Mouse (Mus musculus) liver, embryonic 11.5 days (tissue): Measurements from ENCODE around the gene Zfp292. TPM values are rescaled to one million over a fixed set of nuclear protein-coding genes. Genes with fewer than 3 reads are reported as not detected.
A peak's percentile ranks its signal among the peaks of the same experiment; 100 is the strongest.
"Not testable (repeated sequence)": the region's sequence is repeated elsewhere in the genome, so short reads cannot be mapped to it uniquely, and the experiment has no call there.

ENCODE experiments used
- ATAC-seq: fragments of 200-750 bp; cut with Nextera tagmentation; replicated peaks from 2 replicates; pipeline ENCODE4 v1.8.0; 2017; ENCODE audit warnings: moderate number of reproducible peaks, mild to moderate bottlenecking, moderate TSS enrichment, moderate library complexity; ENCODE audit not compliant: low FRiP score
- DNase-seq: peaks from one replicate; pipeline ENCODE4 v3.0.0-alpha.2; 2017; ENCODE audit warnings: low spot score
- H3K27ac ChIP-seq: fragments of 300-500 bp; sonication (generic); 2 replicates; pipeline ENCODE4 v1.5.1; 2014; ENCODE audit warnings: mild to moderate bottlenecking, low read depth, low read length, control low read depth
- H3K27me3 ChIP-seq: fragments of 300-500 bp; sonication (generic); replicated peaks from 2 replicates; pipeline ENCODE4 v1.6.1; 2014; ENCODE audit warnings: low read length, mixed read lengths; ENCODE audit not compliant: control insufficient read depth, insufficient read depth
- H3K36me3 ChIP-seq: fragments of 300-500 bp; sonication (generic); 2 replicates; pipeline ENCODE4 v1.6.1; 2014; ENCODE audit warnings: mild to moderate bottlenecking, low read length, moderate library complexity, mixed read lengths; ENCODE audit not compliant: control insufficient read depth, insufficient read depth
- H3K4me1 ChIP-seq: fragments of 300-500 bp; sonication (generic); replicated peaks from 2 replicates; pipeline ENCODE4 v1.6.1; 2014; ENCODE audit warnings: low read length, mixed read lengths; ENCODE audit not compliant: control insufficient read depth, insufficient read depth
- H3K4me2 ChIP-seq: fragments of 300-500 bp; sonication (generic); 2 replicates; pipeline ENCODE4 v1.6.1; 2014; ENCODE audit warnings: mild to moderate bottlenecking, control low read depth, moderate library complexity
- H3K4me3 ChIP-seq: fragments of 300-500 bp; sonication (generic); 2 replicates; pipeline ENCODE4 v1.5.1; 2014; ENCODE audit warnings: low read depth, low read length, control low read depth
- H3K9ac ChIP-seq: fragments of 300-500 bp; sonication (generic); 2 replicates; pipeline ENCODE4 v1.6.1; 2014; ENCODE audit warnings: low read depth, low read length, control low read depth
- H3K9me3 ChIP-seq: fragments of 300-500 bp; sonication (generic); 2 replicates; pipeline ENCODE4 v1.6.1; 2016; ENCODE audit warnings: low read length, inconsistent platforms, mixed read lengths; ENCODE audit not compliant: control insufficient read depth
- WGBS: fragments of 180-500 bp; shearing (Covaris S2); extraction: QIAGEN DNeasy Blood & Tissue Kit; methylation state at CpG from one replicate; pipeline ENCODE4 v1.1.7; 2014; 5-methylcytosine and 5-hydroxymethylcytosine counted together
- polyA plus RNA-seq: library from polyadenylated mRNA; unstranded; fragments of >200 nt; fragmentation: Nextera tagmentation; extraction: Ambion mirVana; gene quantifications from 2 replicates; pipeline ENCODE4 v1.2.1, GENCODE M21; 2014

The Zfp292 gene
- polyA plus RNA-seq, 1 experiment from 2014 or later = 16.8 TPM

DNA sequence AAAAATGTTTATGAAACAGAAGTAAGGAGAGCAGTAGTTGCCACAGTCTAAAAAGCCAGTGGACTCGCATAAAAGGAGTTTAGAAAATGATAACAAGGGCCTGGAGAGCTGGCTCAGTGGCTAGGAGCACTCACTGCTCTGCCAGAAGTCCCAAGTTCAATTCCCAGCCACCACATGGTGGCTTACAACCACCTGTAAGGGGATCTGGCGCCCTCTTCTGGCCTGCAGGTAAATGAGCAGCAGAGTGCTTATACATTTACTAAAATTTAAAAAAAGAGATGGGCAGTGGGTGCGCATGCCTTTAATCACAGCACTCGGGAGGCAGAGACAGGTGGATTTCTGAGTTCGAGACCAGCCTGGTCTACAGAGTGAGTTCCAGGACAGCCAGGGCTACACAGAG is 22.6 kb upstream of the Zfp292 start:
- H3K9ac ChIP-seq = no peak overlapping the region

DNA sequence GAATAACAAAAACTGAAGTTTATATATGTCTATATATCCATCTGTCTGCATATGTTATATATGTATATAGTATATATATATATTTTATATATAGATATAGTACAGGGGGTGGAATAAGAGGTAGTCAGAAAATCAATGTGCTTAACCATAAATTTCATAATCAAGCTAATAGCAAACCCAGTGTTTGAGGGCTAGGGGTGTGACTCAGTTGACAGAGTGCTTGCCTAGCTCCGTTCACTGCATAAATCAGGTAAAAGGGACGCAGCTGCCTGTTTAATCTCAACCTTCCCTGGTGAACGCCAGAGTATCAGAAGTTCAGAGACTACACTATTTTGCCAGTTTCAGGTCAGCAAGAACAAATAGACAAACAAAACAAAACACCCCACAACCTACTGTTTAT is 18.8 kb upstream of the Zfp292 start:
- not testable (repeated sequence) for H3K9ac ChIP-seq, H3K4me2 ChIP-seq, H3K4me1 ChIP-seq, H3K27ac ChIP-seq, DNase-seq, H3K36me3 ChIP-seq, ATAC-seq, H3K4me3 ChIP-seq, H3K9me3 ChIP-seq, H3K27me3 ChIP-seq
- 62% methylated on average over 3 of the region's 3 CpGs for WGBS

More for the DNA sequence above, 22.6 kb upstream of the Zfp292 start:
- no peak for DNase-seq
- Histone ChIP-seq H3K36me3 (no peaks in the 10 kb centered on the region), H3K27ac (no peak overlapping the region), H3K9me3 (no peaks in the 10 kb centered on the region), H3K4me3 (no peak overlapping the region), H3K4me1 (no peaks in the 10 kb centered on the region), H3K4me2 (no peak overlapping the region), H3K27me3 (no peaks in the 10 kb centered on the region)
- no peak for ATAC-seq
- WGBS = 63% methylated on average over 5 of the region's 5 CpGs

DNA sequence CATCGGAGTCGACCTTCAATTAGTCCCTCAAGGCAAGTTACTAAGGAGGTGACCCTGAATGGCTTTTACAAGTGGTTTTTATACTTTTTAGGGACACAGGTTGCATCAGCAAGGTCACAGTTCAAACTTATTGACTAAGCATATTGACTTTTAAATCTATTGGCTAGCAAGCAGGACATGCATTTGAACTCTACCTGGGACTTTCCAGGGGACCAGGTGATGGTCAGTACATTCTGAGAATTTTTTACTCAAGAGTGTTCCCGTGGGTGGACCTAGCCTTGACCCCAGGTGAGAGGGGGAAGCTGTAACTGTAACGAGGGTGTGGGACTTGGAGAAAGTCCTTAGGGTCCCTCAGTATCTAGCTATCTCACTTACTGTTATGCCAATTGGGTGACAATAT is 18.4 kb upstream of the Zfp292 start:
- Histone ChIP-seq H3K27ac (no peak overlapping the region), H3K4me2 (no peak overlapping the region), H3K9me3 (no peaks in the 10 kb centered on the region), H3K36me3 (no peaks in the 10 kb centered on the region), H3K27me3 (no peaks in the 10 kb centered on the region), H3K9ac (no peak overlapping the region), H3K4me3 (no peak overlapping the region), H3K4me1 (no peaks in the 10 kb centered on the region)
- WGBS = 59% methylated on average over 4 of the region's 4 CpGs
- DNase-seq (no peak), ATAC-seq (no peak)

- Histone ChIP-seq H3K36me3 (no peaks in the 10 kb centered on the region), H3K4me1 (no peaks in the 10 kb centered on the region), H3K27me3 (no peaks in the 10 kb centered on the region), H3K27ac (no peak overlapping the region), H3K9me3 (no peaks in the 10 kb centered on the region), H3K4me3 (no peak overlapping the region), H3K9ac (no peak overlapping the region), H3K4me2 (no peak overlapping the region)
- DNase-seq = no peak
- no peak for ATAC-seq
- WGBS = 57% methylated on average over 9 of the region's 9 CpGs
Observed at GRCm38 (mm10) chr4:34900155-34900554, 17.4 kb upstream of the Zfp292 start.

- H3K9ac ChIP-seq = no peak overlapping the region
- H3K27ac ChIP-seq = no peak overlapping the region
- H3K9me3 ChIP-seq = no peaks in the 10 kb centered on the region
- no peak overlapping the region for H3K4me3 ChIP-seq
- H3K4me2 ChIP-seq = no peak overlapping the region
- H3K27me3 ChIP-seq = no peaks in the 10 kb centered on the region
- no peak for DNase-seq
- WGBS = 85% methylated on average over 1 of the region's 1 CpGs
- H3K4me1 ChIP-seq = no peaks in the 10 kb centered on the region
- H3K36me3 ChIP-seq = no peaks in the 10 kb centered on the region
- no peak for ATAC-seq
Observed at GRCm38 (mm10) chr4:34899322-34899721, 16.6 kb upstream of the Zfp292 start.

GRCm38 (mm10) chr4:34898497-34898896 is 15.7 kb upstream of the Zfp292 start:
- Histone ChIP-seq H3K27me3 (no peaks in the 10 kb centered on the region), H3K4me3 (no peak overlapping the region), H3K9me3 (no peaks in the 10 kb centered on the region), H3K27ac (no peak overlapping the region), H3K4me2 (no peak overlapping the region), H3K4me1 (no peaks in the 10 kb centered on the region), H3K36me3 (no peaks in the 10 kb centered on the region), H3K9ac (no peak overlapping the region)
- ATAC-seq (no peak), DNase-seq (no peak)
- 52% methylated on average over 2 of the region's 2 CpGs for WGBS

DNA sequence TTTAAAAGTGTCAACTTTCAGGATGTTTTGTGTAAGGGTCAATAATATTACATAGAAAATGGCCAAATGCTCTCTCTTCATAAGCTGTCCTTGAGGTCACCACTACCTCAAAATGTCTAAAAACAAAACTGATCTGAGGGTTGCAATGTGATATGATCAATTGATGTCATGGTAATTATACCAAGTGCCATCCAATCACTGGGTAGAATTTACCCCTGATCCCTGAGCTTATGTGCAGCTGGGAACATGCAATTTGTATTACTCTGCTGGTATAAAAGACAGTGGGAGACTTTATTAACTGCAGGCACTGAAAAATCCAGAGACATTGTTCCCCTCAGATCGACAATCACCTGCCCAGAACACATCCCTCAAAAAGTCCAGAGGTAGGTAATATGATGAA is 10.7 kb upstream of the Zfp292 start, which contains the start of gene Cga:
Gene Cga (plus strand): TSS at position 301 of the 400 bp plus-strand sequence.
- WGBS = 63% methylated on average over 1 of the region's 1 CpGs
- Histone ChIP-seq H3K27me3 (peaks cover 11% of the 10 kb centered on the region), H3K4me2 (no peak within 1 kb of the TSS), H3K4me1 (peaks cover 7% of the 10 kb centered on the region), H3K4me3 (no peak within 1 kb of the TSS), H3K36me3 (no peaks in the 10 kb centered on the region), H3K9ac (no peak within 1 kb of the TSS), H3K9me3 (no peaks in the 10 kb centered on the region), H3K27ac (no peak within 1 kb of the TSS)
- DNase-seq (no peak), ATAC-seq (no peak)

- H3K9me3 ChIP-seq = no peaks in the 10 kb centered on the region
- H3K27ac ChIP-seq = no peak overlapping the region
- H3K9ac ChIP-seq = no peak overlapping the region
- ATAC-seq (no peak), DNase-seq (no peak)
- 16% methylated on average over 2 of the region's 2 CpGs for WGBS
- H3K4me3 ChIP-seq = no peak overlapping the region
- no peaks in the 10 kb centered on the region for H3K36me3 ChIP-seq
- peaks cover 17% of the 10 kb centered on the region for H3K4me1 ChIP-seq
- no peak overlapping the region; the same call in 1 of the 2 replicates for H3K4me2 ChIP-seq
- H3K27me3 ChIP-seq = peaks cover 11% of the 10 kb centered on the region
Observed at GRCm38 (mm10) chr4:34889812-34890185, 7.0 kb upstream of the Zfp292 start.

DNA sequence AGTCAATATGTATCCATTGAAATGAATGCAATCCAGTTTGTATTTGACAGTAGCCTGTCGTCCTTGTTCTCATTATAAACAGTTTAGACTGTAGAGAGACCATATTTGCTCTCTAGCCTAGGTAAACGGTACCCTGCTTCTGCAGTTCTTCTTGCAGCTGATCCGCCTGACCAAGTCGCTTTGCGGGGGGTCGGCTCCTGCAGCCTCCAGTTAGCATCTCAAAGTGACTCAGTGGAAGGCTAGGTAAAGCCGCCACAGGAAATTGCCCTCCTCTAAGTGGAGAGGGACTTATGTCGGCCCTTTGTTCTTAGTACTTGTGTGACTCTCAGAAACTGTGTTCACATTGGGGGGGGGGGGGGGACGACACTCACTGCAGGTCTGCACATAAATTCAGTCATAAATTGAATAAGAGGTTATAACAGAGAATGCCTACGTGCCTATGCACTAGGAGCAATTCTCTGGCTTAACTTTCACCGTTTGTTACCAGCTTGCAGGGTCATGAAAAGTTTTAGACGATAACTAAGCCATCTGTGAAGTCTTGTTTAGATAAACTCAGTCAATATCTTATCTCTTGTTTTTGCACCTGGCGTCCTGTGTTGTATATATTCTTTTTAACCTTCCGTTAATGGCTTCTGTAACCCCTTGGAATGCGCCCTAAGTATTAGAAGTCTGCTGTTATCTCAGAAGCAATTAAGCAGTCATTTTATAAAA is 6.5 kb upstream of the Zfp292 start:
- no peak overlapping the region for H3K4me3 ChIP-seq
- 9% methylated on average over 15 of the region's 15 CpGs for WGBS
- DNase-seq (no peak), ATAC-seq (0 out of 2 replicates have a peak, but pooled peaks have one; percentile 16)
- H3K9me3 ChIP-seq = no peaks in the 10 kb centered on the region
- peak overlapping the region; percentile 25 for H3K4me2 ChIP-seq
- no peak overlapping the region for H3K27ac ChIP-seq
- peaks cover 17% of the 10 kb centered on the region for H3K4me1 ChIP-seq
- H3K27me3 ChIP-seq = peaks cover 11% of the 10 kb centered on the region
- no peaks in the 10 kb centered on the region for H3K36me3 ChIP-seq
- no peak overlapping the region for H3K9ac ChIP-seq
